Mouse (Mus musculus) megakaryocyte progenitor cell, adult 5-6 weeks (primary cell): ENCODE data around the gene Farp1. TPM values are rescaled to one million over a fixed set of nuclear protein-coding genes. Genes with fewer than 3 reads are reported as not detected.

Experiments used
- ATAC-seq: replicated peaks from 2 replicates; pipeline ENCODE4 v1.8.0; 2016; ENCODE audit warnings: mild to moderate bottlenecking, moderate TSS enrichment, inconsistent platforms; ENCODE audit not compliant: poor library complexity
- total RNA-seq, 2 experiments: library from RNA; stranded (forward) in 1 of 2; stranded (reverse) in 1 of 2; fragments of 157-497, 149-512 nt in 1 of 2; fragments of 200-1000 nt in 1 of 2; gene quantifications; 2 replicates each; pipeline versions ENCODE4 v1.2.3 to v1.2.4; 2015 to 2017

Farp1 gene
- total RNA-seq, 2 experiments from 2014 or later, result 0.15 TPM; not detected in 1

- ATAC-seq, result no peak
These were observed 140.9 kb downstream of the Farp1 start for GRCm38 (mm10) chr14:121175861-121176260.

- no peak for ATAC-seq
These were observed 142.9 kb downstream of the Farp1 start for GRCm38 (mm10) chr14:121177907-121178306.

GRCm38 (mm10) chr14:121180611-121181010 is 145.6 kb downstream of the Farp1 start:
- ATAC-seq, result no peak

- ATAC-seq, result no peak
These were observed 146.8 kb downstream of the Farp1 start for GRCm38 (mm10) chr14:121181798-121182197.

- no peak for ATAC-seq
These were observed 148.0 kb downstream of the Farp1 start for GRCm38 (mm10) chr14:121182967-121183366.

GRCm38 (mm10) chr14:121183414-121184130 is 148.6 kb downstream of the Farp1 start:
- no peak for ATAC-seq

GRCm38 (mm10) chr14:121184351-121184750 is 149.4 kb downstream of the Farp1 start:
- ATAC-seq, result no peak

- ATAC-seq, result peak; percentile 78
These were observed 151.4 kb downstream of the Farp1 start for GRCm38 (mm10) chr14:121186402-121186894.

GRCm38 (mm10) chr14:121189840-121190239 is 154.8 kb downstream of the Farp1 start:
- 0 out of 2 replicates have a peak, but pooled peaks have one; percentile 20 for ATAC-seq

GRCm38 (mm10) chr14:121190386-121190785 is 155.4 kb downstream of the Farp1 start:
- ATAC-seq, result no peak

GRCm38 (mm10) chr14:121191739-121192138 is 156.7 kb downstream of the Farp1 start:
- no peak for ATAC-seq

GRCm38 (mm10) chr14:121192394-121192793 is 157.4 kb downstream of the Farp1 start:
- no peak for ATAC-seq

GRCm38 (mm10) chr14:121193981-121194380 is 159.0 kb downstream of the Farp1 start:
- ATAC-seq, result no peak

GRCm38 (mm10) chr14:121198915-121199572 is 164.0 kb downstream of the Farp1 start:
- no peak for ATAC-seq

- peak; percentile 73 for ATAC-seq
These were observed 164.8 kb downstream of the Farp1 start for GRCm38 (mm10) chr14:121199789-121200188.

- ATAC-seq, result no peak
These were observed 165.4 kb downstream of the Farp1 start for GRCm38 (mm10) chr14:121200353-121200752.

- no peak for ATAC-seq
These were observed 166.2 kb downstream of the Farp1 start for GRCm38 (mm10) chr14:121201178-121201577.

GRCm38 (mm10) chr14:121205459-121205858 is 170.5 kb downstream of the Farp1 start:
- no peak for ATAC-seq

GRCm38 (mm10) chr14:121207441-121208158 is 172.6 kb downstream of the Farp1 start:
- no peak for ATAC-seq

- no peak for ATAC-seq
These were observed 173.1 kb downstream of the Farp1 start for GRCm38 (mm10) chr14:121208159-121208515.

- ATAC-seq, result no peak
These were observed 175.3 kb downstream of the Farp1 start for GRCm38 (mm10) chr14:121210318-121210717.

GRCm38 (mm10) chr14:121213650-121214049 is 178.7 kb downstream of the Farp1 start:
- ATAC-seq, result no peak
